Mouse (Mus musculus): ENCODE results near the gene Epha7. TPM values are rescaled to one million over a fixed set of nuclear protein-coding genes. Genes with fewer than 3 reads are reported as not detected.

The Epha7 gene
- 1.4 TPM for polyA plus RNA-seq (2014; fragmentation: Illumina TruSeq; extraction: RNeasy Lipid Tissue Mini Kit (QIAGEN cat#74804); ENCODE audit: insufficient read depth, low read depth, low replicate concordance)

DNA sequence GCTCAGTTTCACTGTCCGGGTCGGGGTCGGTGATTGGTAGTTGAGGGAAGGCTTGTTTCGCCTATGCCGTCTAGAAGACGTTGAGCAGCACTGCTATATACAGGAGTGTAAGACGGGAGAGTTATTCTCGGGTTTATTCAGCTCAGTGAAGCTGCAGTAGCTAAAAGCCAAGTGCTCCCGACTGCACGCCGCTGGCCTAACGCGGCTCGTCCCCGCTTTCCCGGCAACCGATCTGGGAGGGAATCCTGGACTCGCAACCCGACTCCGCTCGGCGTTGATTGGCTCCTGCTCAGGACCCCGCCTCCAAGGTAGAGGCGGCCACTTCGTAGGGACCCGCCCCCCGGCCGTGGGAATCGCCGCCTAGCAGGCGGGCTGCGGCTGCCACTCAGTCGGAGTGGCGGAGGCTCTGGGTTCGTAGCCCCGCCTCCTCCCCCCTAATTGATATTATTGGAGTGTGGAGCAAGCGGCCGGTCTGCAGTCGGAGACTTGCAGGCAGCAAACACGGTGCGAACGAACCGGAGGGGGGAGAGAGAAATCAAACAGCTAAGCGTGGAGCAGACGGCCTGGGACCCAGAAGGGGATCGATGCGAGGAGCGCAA, at the start of gene Epha7:
Epha7 (plus strand) TSS at position 441 of the 599 bp plus-strand sequence.

